Mouse (Mus musculus): ENCODE measurements around the gene Eif3a. TPM values are rescaled to one million over a fixed set of nuclear protein-coding genes. Genes with fewer than 3 reads are reported as not detected.
A peak's percentile ranks its signal among the peaks of the same experiment; 100 is the strongest.

The Eif3a gene
- polyA plus RNA-seq, 1 experiment from 2014 or later = 101 TPM

GRCm38 (mm10) chr19:60756192-60757098, 34.0 kb downstream of the Eif3a start:
- ATAC-seq (ENCODE audit: low FRiP score, low read depth) = peak; percentile 75

GRCm38 (mm10) chr19:60755438-60756191, 34.8 kb downstream of the Eif3a start, which contains the start of gene Nanos1:
Nanos1 (plus strand) TSS chr19:60755987.
- H3K4me3 ChIP-seq = peak within 1 kb of the TSS; percentile 95
- ATAC-seq (ENCODE audit: low FRiP score, low read depth) = peak; percentile 95

More at GRCm38 (mm10) chr19:60756192-60757098, 34.0 kb downstream of the Eif3a start:
- H3K4me2 ChIP-seq = peak overlapping the region; percentile 91
- H3K27me3 ChIP-seq = no peaks in the 10 kb centered on the region
- peak overlapping the region; percentile 89 for H3K9ac ChIP-seq
- under 1% methylated on average over 94 of the region's 115 CpGs for WGBS
- peak overlapping the region; percentile 95 for H3K4me3 ChIP-seq
- no peaks in the 10 kb centered on the region for H3K9me3 ChIP-seq
- H3K36me3 ChIP-seq = peaks cover 9% of the 10 kb centered on the region
- H3K27ac ChIP-seq (replicated peaks) = peak overlapping the region; percentile 90
- peaks cover 27% of the 10 kb centered on the region for H3K4me1 ChIP-seq (replicated peaks)

GRCm38 (mm10) chr19:60747801-60748200, 42.7 kb downstream of the Eif3a start:
- Histone ChIP-seq H3K4me3 (no peak overlapping the region), H3K36me3 (no peaks in the 10 kb centered on the region), H3K9ac (no peak overlapping the region), H3K4me1 (replicated peaks) (no peaks in the 10 kb centered on the region), H3K27me3 (no peaks in the 10 kb centered on the region), H3K4me2 (no peak overlapping the region), H3K9me3 (no peaks in the 10 kb centered on the region), H3K27ac (replicated peaks) (no peak overlapping the region)
- ATAC-seq (ENCODE audit: low FRiP score, low read depth) = no peak
- 90% methylated on average over 1 of the region's 1 CpGs for WGBS

More at GRCm38 (mm10) chr19:60755438-60756191, 34.8 kb downstream of the Eif3a start, which contains the start of gene Nanos1:
- under 1% methylated on average over 47 of the region's 58 CpGs for WGBS
- Histone ChIP-seq H3K4me1 (replicated peaks) (peaks cover 27% of the 10 kb centered on the region), H3K4me2 (peak within 1 kb of the TSS; percentile 91), H3K9me3 (no peaks in the 10 kb centered on the region), H3K9ac (peak within 1 kb of the TSS; percentile 89), H3K36me3 (peaks cover 6% of the 10 kb centered on the region), H3K27me3 (no peaks in the 10 kb centered on the region), H3K27ac (replicated peaks) (peak within 1 kb of the TSS; percentile 90)

GRCm38 (mm10) chr19:60743767-60744547, 46.5 kb downstream of the Eif3a start:
- Histone ChIP-seq H3K27me3 (no peaks in the 10 kb centered on the region), H3K4me3 (no peak overlapping the region), H3K9ac (no peak overlapping the region), H3K4me2 (no peak overlapping the region), H3K9me3 (no peaks in the 10 kb centered on the region), H3K4me1 (replicated peaks) (no peaks in the 10 kb centered on the region), H3K36me3 (no peaks in the 10 kb centered on the region), H3K27ac (replicated peaks) (no peak overlapping the region)
- WGBS = 81% methylated on average over 5 of the region's 5 CpGs
- no peak for ATAC-seq (ENCODE audit: low FRiP score, low read depth)

GRCm38 (mm10) chr19:60740560-60740959, 49.9 kb downstream of the Eif3a start:
- H3K4me1 ChIP-seq (replicated peaks) = no peaks in the 10 kb centered on the region
- 52% methylated on average over 1 of the region's 1 CpGs for WGBS
- H3K4me3 ChIP-seq = no peak overlapping the region
- H3K9me3 ChIP-seq = no peaks in the 10 kb centered on the region
- H3K9ac ChIP-seq = no peak overlapping the region
- H3K27ac ChIP-seq (replicated peaks) = no peak overlapping the region
- no peak for ATAC-seq (ENCODE audit: low FRiP score, low read depth)
- H3K27me3 ChIP-seq = no peaks in the 10 kb centered on the region
- H3K4me2 ChIP-seq = no peak overlapping the region
- H3K36me3 ChIP-seq = no peaks in the 10 kb centered on the region

GRCm38 (mm10) chr19:60731966-60732365, 58.5 kb downstream of the Eif3a start:
- no peak overlapping the region for H3K4me3 ChIP-seq
- no peak overlapping the region for H3K27ac ChIP-seq (replicated peaks)
- H3K27me3 ChIP-seq = no peaks in the 10 kb centered on the region
- H3K4me1 ChIP-seq (replicated peaks) = no peaks in the 10 kb centered on the region
- no peak for ATAC-seq (ENCODE audit: low FRiP score, low read depth)
- 88% methylated on average over 1 of the region's 1 CpGs for WGBS
- no peak overlapping the region for H3K4me2 ChIP-seq
- H3K9me3 ChIP-seq = no peaks in the 10 kb centered on the region
- no peak overlapping the region for H3K9ac ChIP-seq
- no peaks in the 10 kb centered on the region for H3K36me3 ChIP-seq

GRCm38 (mm10) chr19:60731299-60731698, 59.2 kb downstream of the Eif3a start:
- Histone ChIP-seq H3K4me3 (no peak overlapping the region), H3K27me3 (no peaks in the 10 kb centered on the region), H3K9me3 (no peaks in the 10 kb centered on the region), H3K36me3 (no peaks in the 10 kb centered on the region), H3K4me1 (replicated peaks) (no peaks in the 10 kb centered on the region), H3K27ac (replicated peaks) (no peak overlapping the region), H3K9ac (no peak overlapping the region), H3K4me2 (no peak overlapping the region)
- 86% methylated on average over 1 of the region's 1 CpGs for WGBS
- no peak for ATAC-seq (ENCODE audit: low FRiP score, low read depth)

GRCm38 (mm10) chr19:60730281-60730852, 60.1 kb downstream of the Eif3a start:
- ATAC-seq (ENCODE audit: low FRiP score, low read depth) = no peak
- Histone ChIP-seq H3K27me3 (no peaks in the 10 kb centered on the region), H3K27ac (replicated peaks) (no peak overlapping the region), H3K9ac (no peak overlapping the region), H3K9me3 (no peaks in the 10 kb centered on the region), H3K36me3 (no peaks in the 10 kb centered on the region), H3K4me2 (no peak overlapping the region), H3K4me1 (replicated peaks) (no peaks in the 10 kb centered on the region), H3K4me3 (no peak overlapping the region)
- 56% methylated on average over 2 of the region's 2 CpGs for WGBS

GRCm38 (mm10) chr19:60716381-60716780, 74.1 kb downstream of the Eif3a start:
- H3K9ac ChIP-seq = no peak overlapping the region
- no peak overlapping the region for H3K4me2 ChIP-seq
- no peaks in the 10 kb centered on the region for H3K27me3 ChIP-seq
- no peak overlapping the region for H3K4me3 ChIP-seq
- H3K36me3 ChIP-seq = no peaks in the 10 kb centered on the region
- WGBS = 69% methylated on average over 2 of the region's 2 CpGs
- H3K4me1 ChIP-seq (replicated peaks) = 0 out of 2 replicates have a peak, but pooled peaks cover 7% of the 10 kb centered on the region
- H3K27ac ChIP-seq (replicated peaks) = 0 out of 2 replicates have a peak overlapping the region, but pooled peaks have one; percentile 42
- no peaks in the 10 kb centered on the region for H3K9me3 ChIP-seq
- no peak for ATAC-seq (ENCODE audit: low FRiP score, low read depth)

GRCm38 (mm10) chr19:60712577-60712976, 77.9 kb downstream of the Eif3a start:
- Histone ChIP-seq H3K9me3 (no peaks in the 10 kb centered on the region), H3K36me3 (no peaks in the 10 kb centered on the region), H3K27me3 (no peaks in the 10 kb centered on the region), H3K4me1 (replicated peaks) (0 out of 2 replicates have a peak, but pooled peaks cover 7% of the 10 kb centered on the region), H3K4me3 (no peak overlapping the region), H3K9ac (no peak overlapping the region), H3K4me2 (no peak overlapping the region), H3K27ac (replicated peaks) (no peak overlapping the region)
- WGBS = 90% methylated on average over 2 of the region's 2 CpGs
- ATAC-seq (ENCODE audit: low FRiP score, low read depth) = no peak

Data from hindbrain, embryonic 15.5 days (tissue).